ENCODE assay signal across 14 mouse cellular contexts in genomic region chr7:109588990-109589389, GRCm38 (mm10).
DNase-seq lines count a peak whose midpoint lies in the region; ATAC-seq and TF ChIP-seq lines count a peak whose summit lies in the region.
"Had no signal": no experiment of that assay in that cellular context is flagged by ENCODE, and none has a peak within 500 bp of the region (broad histone marks: within the 10 kb centered on the region; RNA-seq: fewer than 3 reads in every experiment).

No protein-coding gene starts in this region.

- ATAC-seq in heart, embryonic 12.5 days (ENCODE audit: insufficient number of reproducible peaks, low FRiP score), result peak; percentile 45; the same call in 1 of the 2 replicates
- ATAC-seq in lung, embryonic 16.5 days (ENCODE audit: low read depth), result no peak
- peak; percentile 22 for ATAC-seq in heart, postnatal 0 days (ENCODE audit: insufficient read depth, low read depth)

- H3K9ac ChIP-seq in heart, embryonic 12.5 days, result no peak overlapping the region
- H3K9ac ChIP-seq in lung, embryonic 16.5 days (ENCODE audit: low read length), result no peak overlapping the region
- H3K9ac ChIP-seq in heart, postnatal 0 days (replicated peaks; ENCODE audit: low read depth, low read length), result no peak overlapping the region
- H3K9ac ChIP-seq: embryonic facial prominence, embryonic 12.5 days had no signal

- TF ChIP-seq EP300 in heart, postnatal 0 days (IDR thresholded peaks at IDR 0.05; ENCODE audit: low read depth), result no peak

- no peak for TF ChIP-seq CTCF in heart, postnatal 0 days (IDR thresholded peaks at IDR 0.05; ENCODE audit: low read depth)
- TF ChIP-seq CTCF in small intestine, adult 2 months (IDR thresholded peaks at IDR 0.05; ENCODE audit: extremely low read depth, insufficient read length, insufficient replicate concordance, low read depth, low read length), result no peak

- TF ChIP-seq POLR2A in small intestine, adult 2 months (IDR thresholded peaks at IDR 0.05; ENCODE audit: low read depth, low read length), result no peak

- H3K4me3 ChIP-seq in heart, embryonic 12.5 days, result no peak overlapping the region
- H3K4me3 ChIP-seq in lung, embryonic 16.5 days (ENCODE audit: low read length), result no peak overlapping the region
- H3K4me3 ChIP-seq in heart, postnatal 0 days (ENCODE audit: low read depth, low read length), result no peak overlapping the region
- no peak overlapping the region for H3K4me3 ChIP-seq in small intestine, adult 2 months (ENCODE audit: low read depth, low read length)
- H3K4me3 ChIP-seq: embryonic facial prominence, embryonic 12.5 days; myocyte had no signal

- H3K4me1 ChIP-seq in heart, embryonic 12.5 days (replicated peaks), result peaks cover 65% of the 10 kb centered on the region
- H3K4me1 ChIP-seq in lung, embryonic 16.5 days (replicated peaks; ENCODE audit: control insufficient read depth, insufficient read depth, low read length), result peaks cover 46% of the 10 kb centered on the region
- peaks cover 50% of the 10 kb centered on the region for H3K4me1 ChIP-seq in heart, postnatal 0 days (ENCODE audit: control insufficient read depth, insufficient read depth)
- peaks cover 31% of the 10 kb centered on the region; the same call in 1 of the 2 replicates for H3K4me1 ChIP-seq in small intestine, adult 2 months (ENCODE audit: control insufficient read depth, insufficient read depth, insufficient read length, low read length)

- no peak overlapping the region for H3K4me2 ChIP-seq in heart, embryonic 12.5 days
- H3K4me2 ChIP-seq in lung, embryonic 16.5 days (ENCODE audit: low read depth, low read length), result no peak overlapping the region
- no peak overlapping the region for H3K4me2 ChIP-seq in heart, postnatal 0 days (ENCODE audit: low read depth, low read length)
- H3K4me2 ChIP-seq: embryonic facial prominence, embryonic 12.5 days; midbrain, embryonic 11.5 days had no signal

- no peaks in the 10 kb centered on the region for H3K36me3 ChIP-seq in heart, embryonic 12.5 days
- no peaks in the 10 kb centered on the region for H3K36me3 ChIP-seq in lung, embryonic 16.5 days (ENCODE audit: control insufficient read depth, insufficient read depth, low read length)
- H3K36me3 ChIP-seq in heart, postnatal 0 days (replicated peaks; ENCODE audit: control insufficient read depth, insufficient read depth, low read length), result no peaks in the 10 kb centered on the region
- H3K36me3 ChIP-seq in small intestine, adult 2 months (ENCODE audit: control insufficient read depth, insufficient read depth, low read length), result no peaks in the 10 kb centered on the region
- H3K36me3 ChIP-seq: embryonic facial prominence, embryonic 12.5 days had no signal

- H3K9me3 ChIP-seq in heart, embryonic 12.5 days (replicated peaks), result no peaks in the 10 kb centered on the region
- H3K9me3 ChIP-seq in lung, embryonic 16.5 days (ENCODE audit: control insufficient read depth, low read length), result no peaks in the 10 kb centered on the region
- no peaks in the 10 kb centered on the region for H3K9me3 ChIP-seq in heart, postnatal 0 days (replicated peaks; ENCODE audit: control insufficient read depth, low read length)
- H3K9me3 ChIP-seq: embryonic facial prominence, embryonic 12.5 days had no signal

- peak overlapping the region; percentile 18; the same call in 1 of the 2 replicates for H3K27ac ChIP-seq in heart, embryonic 12.5 days (ENCODE audit: poor library complexity, severe bottlenecking)
- H3K27ac ChIP-seq in lung, embryonic 16.5 days (ENCODE audit: low read length), result peak overlapping the region; percentile 60; the same call in 1 of the 2 replicates
- H3K27ac ChIP-seq in heart, postnatal 0 days (ENCODE audit: low read depth), result peak overlapping the region; percentile 7; the same call in 1 of the 2 replicates
- 0 out of 2 replicates have a peak overlapping the region, but pooled peaks have one; percentile 16 for H3K27ac ChIP-seq in small intestine, adult 2 months (ENCODE audit: insufficient read depth, low read depth, low read length)
- H3K27ac ChIP-seq: embryonic facial prominence, embryonic 12.5 days had no signal

- 35% methylated on average over 6 of the region's 6 CpGs for WGBS in heart, embryonic 12.5 days
- 44% methylated on average over 6 of the region's 6 CpGs for WGBS in lung, embryonic 16.5 days
- 60% methylated on average over 6 of the region's 6 CpGs for WGBS in heart, postnatal 0 days
- WGBS in small intestine, adult 2 months, result 44% methylated on average over 6 of the region's 6 CpGs

- H3K27me3 ChIP-seq in heart, embryonic 12.5 days (replicated peaks), result no peaks in the 10 kb centered on the region
- no peaks in the 10 kb centered on the region for H3K27me3 ChIP-seq in lung, embryonic 16.5 days (ENCODE audit: control insufficient read depth, insufficient read depth, low read depth, low read length)
- no peaks in the 10 kb centered on the region for H3K27me3 ChIP-seq in heart, postnatal 0 days (ENCODE audit: control insufficient read depth, insufficient read depth, low read length)
- H3K27me3 ChIP-seq in small intestine, adult 2 months (ENCODE audit: control insufficient read depth, insufficient read depth, low read length), result no peaks in the 10 kb centered on the region
- H3K27me3 ChIP-seq: embryonic facial prominence, embryonic 12.5 days had no signal

- DNase-seq in heart, adult 9 months (ENCODE audit: low spot score in 2 of 2), result no peak
- DNase-seq in lung, adult 18-20 months, result no peak
- DNase-seq in heart, postnatal 0 days (ENCODE audit: low spot score), result no peak
- no peak for DNase-seq in right cerebral cortex, adult 18-20 months
- DNase-seq in neural tube, embryonic 10.5 days (ENCODE audit: extremely low spot score, low spot score), result no peak
- DNase-seq: adrenal gland, postnatal 25 days; cerebellum, postnatal 36 days; lung, adult 2 months had no signal

Comparison
In these comparisons a context has a peak if more than half of its experiments do, and no peak if none do; other contexts are left out.
1. H3K27ac ChIP-seq: peak in every context shown above with its lines; median percentile 60 in lung, embryonic 16.5 days; 18 in heart, embryonic 12.5 days; 16 in small intestine, adult 2 months; 7 in heart, postnatal 0 days.